Mouse (Mus musculus): ENCODE measurements around the gene Scgb1b12. TPM values are rescaled to one million over a fixed set of nuclear protein-coding genes. Genes with fewer than 3 reads are reported as not detected.

Gene Scgb1b12
- not detected in 2 replicates for polyA plus RNA-seq (2015; fragmentation: Nextera tagmentation; extraction: Ambion mirVana)

GRCm38 (mm10) chr7:32333882-32334281 is at the start of gene Scgb1b12:
Gene Scgb1b12, plus strand, starts transcription at chr7:32334182.

DNA sequence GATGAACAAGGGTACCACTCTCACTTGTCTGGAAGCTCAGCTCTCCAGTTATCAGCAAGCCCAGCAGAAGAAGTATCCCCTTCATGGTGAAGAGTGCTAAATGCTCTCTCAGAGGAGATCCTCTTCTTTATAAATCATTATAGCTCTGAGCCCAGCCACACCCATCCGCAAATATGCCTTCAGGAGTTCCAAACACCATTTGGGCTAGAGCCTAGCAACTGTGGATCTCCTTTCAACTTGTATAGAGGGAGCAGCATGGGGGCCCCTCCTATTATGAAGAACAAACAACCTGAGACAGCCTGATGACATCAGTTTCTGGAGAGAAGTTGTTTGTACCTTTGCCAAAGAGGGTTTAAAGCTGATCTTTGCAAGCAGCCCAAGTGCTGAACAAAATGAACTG is 6.8 kb upstream of the Scgb1b12 start, which contains the start of gene Scgb2b12:
TSS of gene Scgb2b12 (minus strand) at position 101 of the 400 bp plus-strand sequence.

Other genes with a start within 250 kb of the Scgb1b12 start
- gene Scgb1b10, start 233.3 kb upstream of the Scgb1b12 start, polyA plus RNA-seq (2015; fragmentation: Nextera tagmentation; extraction: Ambion mirVana): not detected in 2 replicates
- gene Scgb2b11, start 123.0 kb upstream of the Scgb1b12 start, polyA plus RNA-seq (2015; fragmentation: Nextera tagmentation; extraction: Ambion mirVana): not detected in 2 replicates
- gene Scgb1b11, start 111.3 kb upstream of the Scgb1b12 start, polyA plus RNA-seq (2015; fragmentation: Nextera tagmentation; extraction: Ambion mirVana): not detected in 2 replicates
- not detected in 2 replicates for gene Scgb2b12, start 6.9 kb upstream of the Scgb1b12 start, polyA plus RNA-seq (2015; fragmentation: Nextera tagmentation; extraction: Ambion mirVana)
- gene Scgb1b29, start 107.4 kb downstream of the Scgb1b12 start, polyA plus RNA-seq (2015; fragmentation: Nextera tagmentation; extraction: Ambion mirVana): not detected in 2 replicates